Mouse (Mus musculus): ENCODE measurements around the gene Mreg.

Gene Mreg

DNA sequence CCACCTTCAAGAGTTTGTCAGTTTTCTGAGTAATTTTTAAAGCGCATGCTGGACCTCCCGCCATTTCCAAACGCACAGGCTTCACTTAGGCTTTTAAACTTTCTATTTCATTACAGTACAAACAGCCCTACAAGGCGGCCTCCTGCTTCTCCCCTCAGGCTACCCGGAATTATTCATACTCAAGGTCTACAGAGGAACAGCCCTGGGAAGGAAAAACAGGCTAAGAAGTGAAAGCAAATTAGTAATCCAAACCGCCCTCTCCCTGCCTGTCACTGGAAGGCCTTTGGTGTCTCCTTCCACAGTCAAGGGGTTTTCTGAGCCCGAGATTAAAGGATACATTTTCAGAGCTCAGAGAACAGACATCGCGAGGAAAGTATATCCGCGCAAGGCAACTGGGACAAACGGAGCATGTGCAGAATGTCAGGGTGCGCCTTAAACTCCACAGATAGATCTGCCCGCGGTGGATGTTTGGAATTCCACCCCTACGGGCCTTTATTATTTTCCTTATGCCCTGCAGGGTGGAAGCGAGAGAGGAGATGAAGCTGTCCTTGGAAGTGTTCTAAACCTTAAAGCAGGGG is 90.4 kb downstream of the Mreg start:
- DNase-seq: no peak

DNA sequence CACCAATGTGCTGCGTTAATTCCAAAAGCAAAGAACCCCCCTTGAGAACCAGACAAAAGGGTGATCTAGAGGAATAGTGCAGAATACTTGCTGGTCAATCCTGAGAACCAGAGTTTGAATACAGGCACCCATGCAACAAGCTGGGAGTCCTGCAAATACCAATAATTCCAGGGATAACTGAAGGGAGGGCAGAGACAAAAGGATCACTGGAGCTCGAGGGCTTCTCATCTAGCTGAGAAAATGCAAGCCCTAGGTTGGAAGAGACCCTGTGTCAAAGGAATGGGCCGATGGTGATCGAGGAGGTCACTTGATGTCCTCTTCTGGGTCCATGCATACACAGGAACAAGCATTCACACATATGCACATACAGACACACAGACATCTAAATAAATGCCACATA is 92.1 kb downstream of the Mreg start:
- no peak for DNase-seq

- DNase-seq: no peak
These were observed 97.9 kb downstream of the Mreg start for GRCm38 (mm10) chr1:72114206-72114605.
